In the genomic region with DNA sequence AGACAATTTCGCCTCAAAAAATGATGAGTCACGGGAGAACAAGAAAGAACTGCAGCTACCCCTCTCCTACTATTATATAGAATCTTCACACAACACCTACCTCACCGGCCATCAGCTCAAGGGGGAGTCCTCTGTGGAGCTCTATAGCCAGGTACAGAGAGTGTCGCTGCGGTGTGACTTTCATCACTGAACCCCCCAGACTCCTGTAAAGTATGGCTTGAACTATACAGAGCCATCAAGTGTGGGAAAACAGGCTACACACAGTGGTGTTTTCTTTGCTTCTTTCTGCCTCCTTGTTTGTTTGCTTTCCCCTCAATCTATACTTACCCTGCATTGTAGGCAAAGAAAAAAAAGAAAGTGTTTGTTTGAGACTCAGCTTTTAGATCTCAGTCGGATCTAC, we compare ENCODE assay signal across 26 mouse cellular contexts.
A peak's percentile ranks its signal among the peaks of the same experiment; 100 is the strongest.
DNase-seq lines count a peak whose midpoint lies in the region; ATAC-seq lines count a peak whose summit lies in the region.
"Had no signal": no experiment of that assay in that cellular context is flagged by ENCODE, and none has a peak within 500 bp of the region (broad histone marks: within the 10 kb centered on the region; RNA-seq: fewer than 3 reads in every experiment).

No protein-coding gene starts in this region.

- no peak overlapping the region for H3K4me3 ChIP-seq in hindbrain, embryonic 13.5 days
- no peak overlapping the region for H3K4me3 ChIP-seq in hindbrain, embryonic 10.5 days
- no peak overlapping the region for H3K4me3 ChIP-seq in hindbrain, embryonic 15.5 days
- no peak overlapping the region for H3K4me3 ChIP-seq in midbrain, embryonic 12.5 days
- no peak overlapping the region for H3K4me3 ChIP-seq in neural tube, embryonic 14.5 days (ENCODE audit: low read depth, low read length)
- H3K4me3 ChIP-seq in kidney, embryonic 14.5 days (ENCODE audit: low read length): no peak overlapping the region
- H3K4me3 ChIP-seq: erythroblast, embryonic 14.5 days; kidney, embryonic 15.5 days; limb, embryonic 10.5 days; limb, embryonic 15.5 days; liver, embryonic 13.5 days; megakaryocyte, embryonic 14.5 days had no signal

- H3K36me3 ChIP-seq in hindbrain, embryonic 13.5 days: no peaks in the 10 kb centered on the region
- H3K36me3 ChIP-seq in hindbrain, embryonic 10.5 days: peaks cover 13% of the 10 kb centered on the region; the same call in 1 of the 2 replicates
- H3K36me3 ChIP-seq in hindbrain, embryonic 15.5 days: 0 out of 2 replicates have a peak, but pooled peaks cover 3% of the 10 kb centered on the region
- H3K36me3 ChIP-seq in midbrain, embryonic 12.5 days: no peaks in the 10 kb centered on the region
- no peaks in the 10 kb centered on the region for H3K36me3 ChIP-seq in neural tube, embryonic 14.5 days (ENCODE audit: control insufficient read depth, insufficient read depth, low read length)
- H3K36me3 ChIP-seq in kidney, embryonic 14.5 days (ENCODE audit: control insufficient read depth, insufficient read depth, low read length): no peaks in the 10 kb centered on the region
- H3K36me3 ChIP-seq: kidney, embryonic 15.5 days; limb, embryonic 10.5 days; liver, embryonic 13.5 days had no signal

- H3K27ac ChIP-seq in hindbrain, embryonic 13.5 days: peak overlapping the region; percentile 56
- H3K27ac ChIP-seq in hindbrain, embryonic 10.5 days: no peak overlapping the region
- peak overlapping the region; percentile 71 for H3K27ac ChIP-seq in hindbrain, embryonic 15.5 days (replicated peaks)
- H3K27ac ChIP-seq in midbrain, embryonic 12.5 days (replicated peaks): 0 out of 2 replicates have a peak overlapping the region, but pooled peaks have one; percentile 22
- H3K27ac ChIP-seq in neural tube, embryonic 14.5 days (ENCODE audit: low read depth, low read length): no peak overlapping the region
- H3K27ac ChIP-seq in kidney, embryonic 14.5 days (ENCODE audit: low read depth, low read length): no peak overlapping the region
- H3K27ac ChIP-seq: kidney, embryonic 15.5 days; limb, embryonic 10.5 days; limb, embryonic 15.5 days; liver, embryonic 13.5 days had no signal

- DNase-seq in hindbrain, embryonic 10.5 days (ENCODE audit: low spot score): no peak
- DNase-seq: adrenal gland, postnatal 14 days; cerebellum, adult 11 months; cerebellum, postnatal 14 days; gastrocnemius, postnatal 10 days; heart, postnatal 14 days; kidney, adult 11 months; layer of hippocampus, adult 9-11 months; liver, embryonic 13.5 days; lung, adult 18-20 months; lung, postnatal 4 days; right cerebral cortex, postnatal 14 days; thymus, postnatal 4 days had no signal

- H3K4me1 ChIP-seq in hindbrain, embryonic 13.5 days (replicated peaks): 0 out of 2 replicates have a peak, but pooled peaks cover 2% of the 10 kb centered on the region
- no peaks in the 10 kb centered on the region for H3K4me1 ChIP-seq in hindbrain, embryonic 10.5 days (replicated peaks)
- H3K4me1 ChIP-seq in hindbrain, embryonic 15.5 days (replicated peaks): peaks cover 7% of the 10 kb centered on the region
- H3K4me1 ChIP-seq in midbrain, embryonic 12.5 days: no peaks in the 10 kb centered on the region
- H3K4me1 ChIP-seq in neural tube, embryonic 14.5 days (ENCODE audit: control insufficient read depth, insufficient read depth, low read length): no peaks in the 10 kb centered on the region
- H3K4me1 ChIP-seq in kidney, embryonic 14.5 days (ENCODE audit: control insufficient read depth, insufficient read depth, low read length): no peaks in the 10 kb centered on the region
- H3K4me1 ChIP-seq: kidney, embryonic 15.5 days; limb, embryonic 10.5 days; liver, embryonic 13.5 days; megakaryocyte, embryonic 14.5 days had no signal

- H3K27me3 ChIP-seq in hindbrain, embryonic 13.5 days: no peaks in the 10 kb centered on the region
- H3K27me3 ChIP-seq in hindbrain, embryonic 10.5 days (ENCODE audit: insufficient read depth, poor library complexity, severe bottlenecking): no peaks in the 10 kb centered on the region
- H3K27me3 ChIP-seq in hindbrain, embryonic 15.5 days: no peaks in the 10 kb centered on the region
- H3K27me3 ChIP-seq in midbrain, embryonic 12.5 days: no peaks in the 10 kb centered on the region
- H3K27me3 ChIP-seq in neural tube, embryonic 14.5 days (ENCODE audit: control insufficient read depth, insufficient read depth, low read length): no peaks in the 10 kb centered on the region
- H3K27me3 ChIP-seq in kidney, embryonic 14.5 days (ENCODE audit: control insufficient read depth, insufficient read depth, low read length): no peaks in the 10 kb centered on the region
- H3K27me3 ChIP-seq: kidney, embryonic 15.5 days; limb, embryonic 15.5 days; liver, embryonic 13.5 days; megakaryocyte, embryonic 14.5 days; Patski had no signal

- H3K4me2 ChIP-seq in hindbrain, embryonic 13.5 days: no peak overlapping the region
- no peak overlapping the region for H3K4me2 ChIP-seq in hindbrain, embryonic 15.5 days
- H3K4me2 ChIP-seq in midbrain, embryonic 12.5 days (replicated peaks): no peak overlapping the region
- H3K4me2 ChIP-seq in neural tube, embryonic 14.5 days (ENCODE audit: low read depth, low read length): no peak overlapping the region
- H3K4me2 ChIP-seq in kidney, embryonic 14.5 days (replicated peaks; ENCODE audit: low read depth, low read length): no peak overlapping the region
- H3K4me2 ChIP-seq: kidney, embryonic 15.5 days; limb, embryonic 15.5 days; liver, embryonic 13.5 days had no signal

- WGBS in hindbrain, embryonic 13.5 days: 72% methylated on average over 6 of the region's 6 CpGs
- WGBS in hindbrain, embryonic 10.5 days: 73% methylated on average over 6 of the region's 6 CpGs
- 72% methylated on average over 6 of the region's 6 CpGs for WGBS in hindbrain, embryonic 15.5 days
- 58% methylated on average over 6 of the region's 6 CpGs for WGBS in midbrain, embryonic 12.5 days
- 65% methylated on average over 6 of the region's 6 CpGs for WGBS in neural tube, embryonic 14.5 days
- 72% methylated on average over 6 of the region's 6 CpGs for WGBS in kidney, embryonic 14.5 days

- no peak overlapping the region for H3K9ac ChIP-seq in hindbrain, embryonic 13.5 days
- no peak overlapping the region for H3K9ac ChIP-seq in hindbrain, embryonic 15.5 days
- no peak overlapping the region for H3K9ac ChIP-seq in midbrain, embryonic 12.5 days (replicated peaks)
- no peak overlapping the region for H3K9ac ChIP-seq in neural tube, embryonic 14.5 days (replicated peaks; ENCODE audit: low read depth, low read length)
- no peak overlapping the region for H3K9ac ChIP-seq in kidney, embryonic 14.5 days (ENCODE audit: low read depth, low read length)
- H3K9ac ChIP-seq: kidney, embryonic 15.5 days; limb, embryonic 15.5 days; liver, embryonic 13.5 days had no signal

- no peaks in the 10 kb centered on the region for H3K9me3 ChIP-seq in hindbrain, embryonic 13.5 days
- H3K9me3 ChIP-seq in hindbrain, embryonic 10.5 days: no peaks in the 10 kb centered on the region
- H3K9me3 ChIP-seq in hindbrain, embryonic 15.5 days: no peaks in the 10 kb centered on the region
- H3K9me3 ChIP-seq in midbrain, embryonic 12.5 days: no peaks in the 10 kb centered on the region
- H3K9me3 ChIP-seq in neural tube, embryonic 14.5 days (ENCODE audit: control insufficient read depth, low read length): no peaks in the 10 kb centered on the region
- H3K9me3 ChIP-seq in kidney, embryonic 14.5 days (ENCODE audit: control insufficient read depth, low read length): no peaks in the 10 kb centered on the region
- H3K9me3 ChIP-seq: kidney, embryonic 15.5 days; limb, embryonic 10.5 days; limb, embryonic 15.5 days; liver, embryonic 13.5 days; megakaryocyte, embryonic 14.5 days had no signal

- 0 out of 2 replicates have a peak, but pooled peaks have one; percentile 10 for ATAC-seq in hindbrain, embryonic 13.5 days (ENCODE audit: low FRiP score)
- no peak for ATAC-seq in hindbrain, embryonic 15.5 days (ENCODE audit: low FRiP score, low read depth)
- peak; percentile 34; the same call in 1 of the 2 replicates for ATAC-seq in midbrain, embryonic 12.5 days (ENCODE audit: low FRiP score, low read depth)
- ATAC-seq in neural tube, embryonic 14.5 days (ENCODE audit: low read depth): peak; percentile 28; the same call in 1 of the 2 replicates
- ATAC-seq in inflammation-experienced regulatory T-cells, adult 6 months: no peak
- no peak for ATAC-seq in kidney, embryonic 14.5 days (ENCODE audit: low FRiP score, low TSS enrichment)
- ATAC-seq: lung, postnatal 0 days; Patski had no signal

Comparison
In these comparisons a context has a peak if more than half of its experiments do, and no peak if none do; other contexts are left out.
1. ATAC-seq: peak in hindbrain, embryonic 13.5 days (single experiment), midbrain, embryonic 12.5 days (single experiment) and neural tube, embryonic 14.5 days (single experiment); none in hindbrain, embryonic 15.5 days (single experiment), inflammation-experienced regulatory T-cells, adult 6 months (single experiment) and kidney, embryonic 14.5 days (single experiment).
2. H3K27ac ChIP-seq: peak in hindbrain, embryonic 13.5 days (single experiment), hindbrain, embryonic 15.5 days (single experiment) and midbrain, embryonic 12.5 days (single experiment); none in hindbrain, embryonic 10.5 days (single experiment), neural tube, embryonic 14.5 days (single experiment) and kidney, embryonic 14.5 days (single experiment).